Mouse (Mus musculus): ENCODE results near the gene Prpf38b. TPM values are rescaled to one million over a fixed set of nuclear protein-coding genes. Genes with fewer than 3 reads are reported as not detected.
"Not testable (repeated sequence)": the region's sequence is repeated elsewhere in the genome, so short reads cannot be mapped to it uniquely, and the experiment has no call there.

The Prpf38b gene
- polyA plus RNA-seq, 1 experiment = 73.9 TPM

GRCm38 (mm10) chr3:108879836-108880435, 31.6 kb downstream of the Prpf38b start:
- Histone ChIP-seq H3K4me3 (ENCODE audit: low read depth, low read length) (no peak overlapping the region), H3K36me3 (ENCODE audit: control insufficient read depth, insufficient read depth, low read length) (no peaks in the 10 kb centered on the region), H3K27me3 (ENCODE audit: control insufficient read depth, insufficient read depth, low read length) (no peaks in the 10 kb centered on the region), H3K4me1 (ENCODE audit: control insufficient read depth, insufficient read depth, insufficient read length, low read length) (peaks cover 5% of the 10 kb centered on the region; the same call in 1 of the 2 replicates), H3K27ac (ENCODE audit: insufficient read depth, low read depth, low read length) (peak overlapping the region; percentile 43; the same call in 1 of the 2 replicates)
- WGBS = 62% methylated on average over 5 of the region's 5 CpGs
- TF ChIP-seq CTCF (IDR thresholded peaks at IDR 0.05; ENCODE audit: extremely low read depth, insufficient read length, insufficient replicate concordance, low read depth, low read length) = no peak
- no peak for TF ChIP-seq POLR2A (IDR thresholded peaks at IDR 0.05; ENCODE audit: low read depth, low read length)

GRCm38 (mm10) chr3:108879129-108879528, 32.4 kb downstream of the Prpf38b start:
- 62% methylated on average over 2 of the region's 2 CpGs for WGBS
- Histone ChIP-seq H3K4me3 (ENCODE audit: low read depth, low read length) (no peak overlapping the region), H3K27ac (ENCODE audit: insufficient read depth, low read depth, low read length) (no peak overlapping the region), H3K27me3 (ENCODE audit: control insufficient read depth, insufficient read depth, low read length) (no peaks in the 10 kb centered on the region), H3K4me1 (ENCODE audit: control insufficient read depth, insufficient read depth, insufficient read length, low read length) (peaks cover 5% of the 10 kb centered on the region; the same call in 1 of the 2 replicates), H3K36me3 (ENCODE audit: control insufficient read depth, insufficient read depth, low read length) (no peaks in the 10 kb centered on the region)
- TF ChIP-seq POLR2A (IDR thresholded peaks at IDR 0.05; ENCODE audit: low read depth, low read length) = no peak
- no peak for TF ChIP-seq CTCF (IDR thresholded peaks at IDR 0.05; ENCODE audit: extremely low read depth, insufficient read length, insufficient replicate concordance, low read depth, low read length)

- no peak for TF ChIP-seq CTCF (IDR thresholded peaks at IDR 0.05; ENCODE audit: extremely low read depth, insufficient read length, insufficient replicate concordance, low read depth, low read length)
- no peak for TF ChIP-seq POLR2A (IDR thresholded peaks at IDR 0.05; ENCODE audit: low read depth, low read length)
- no peaks in the 10 kb centered on the region for H3K27me3 ChIP-seq (ENCODE audit: control insufficient read depth, insufficient read depth, low read length)
- H3K27ac ChIP-seq (ENCODE audit: insufficient read depth, low read depth, low read length) = no peak overlapping the region
- no peaks in the 10 kb centered on the region for H3K36me3 ChIP-seq (ENCODE audit: control insufficient read depth, insufficient read depth, low read length)
- no peak overlapping the region for H3K4me3 ChIP-seq (ENCODE audit: low read depth, low read length)
- WGBS = 77% methylated on average over 6 of the region's 6 CpGs
- H3K4me1 ChIP-seq (ENCODE audit: control insufficient read depth, insufficient read depth, insufficient read length, low read length) = no peaks in the 10 kb centered on the region
These were observed 40.9 kb downstream of the Prpf38b start for GRCm38 (mm10) chr3:108870631-108871030.

- Histone ChIP-seq H3K27ac (ENCODE audit: insufficient read depth, low read depth, low read length) (no peak overlapping the region), H3K4me3 (ENCODE audit: low read depth, low read length) (no peak overlapping the region), H3K27me3 (ENCODE audit: control insufficient read depth, insufficient read depth, low read length) (no peaks in the 10 kb centered on the region), H3K36me3 (ENCODE audit: control insufficient read depth, insufficient read depth, low read length) (no peaks in the 10 kb centered on the region), H3K4me1 (ENCODE audit: control insufficient read depth, insufficient read depth, insufficient read length, low read length) (no peaks in the 10 kb centered on the region)
- TF ChIP-seq POLR2A (IDR thresholded peaks at IDR 0.05; ENCODE audit: low read depth, low read length) (no peak), CTCF (IDR thresholded peaks at IDR 0.05; ENCODE audit: extremely low read depth, insufficient read length, insufficient replicate concordance, low read depth, low read length) (no peak)
- 90% methylated on average over 3 of the region's 3 CpGs for WGBS
These were observed 44.1 kb downstream of the Prpf38b start for GRCm38 (mm10) chr3:108867449-108867848.

- no peaks in the 10 kb centered on the region for H3K27me3 ChIP-seq (ENCODE audit: control insufficient read depth, insufficient read depth, low read length)
- H3K36me3 ChIP-seq (ENCODE audit: control insufficient read depth, insufficient read depth, low read length) = no peaks in the 10 kb centered on the region
- H3K4me3 ChIP-seq (ENCODE audit: low read depth, low read length) = no peak overlapping the region
- no peak overlapping the region for H3K27ac ChIP-seq (ENCODE audit: insufficient read depth, low read depth, low read length)
- 84% methylated on average over 3 of the region's 3 CpGs for WGBS
- TF ChIP-seq CTCF (IDR thresholded peaks at IDR 0.05; ENCODE audit: extremely low read depth, insufficient read length, insufficient replicate concordance, low read depth, low read length) = no peak
- TF ChIP-seq POLR2A (IDR thresholded peaks at IDR 0.05; ENCODE audit: low read depth, low read length) = no peak
- H3K4me1 ChIP-seq (ENCODE audit: control insufficient read depth, insufficient read depth, insufficient read length, low read length) = no peaks in the 10 kb centered on the region
These were observed 45.9 kb downstream of the Prpf38b start for GRCm38 (mm10) chr3:108865676-108866075.

GRCm38 (mm10) chr3:108865129-108865528, 46.4 kb downstream of the Prpf38b start:
- Histone ChIP-seq H3K4me3 (ENCODE audit: low read depth, low read length) (no peak overlapping the region), H3K27me3 (ENCODE audit: control insufficient read depth, insufficient read depth, low read length) (no peaks in the 10 kb centered on the region), H3K36me3 (ENCODE audit: control insufficient read depth, insufficient read depth, low read length) (no peaks in the 10 kb centered on the region), H3K27ac (ENCODE audit: insufficient read depth, low read depth, low read length) (no peak overlapping the region), H3K4me1 (ENCODE audit: control insufficient read depth, insufficient read depth, insufficient read length, low read length) (no peaks in the 10 kb centered on the region)
- WGBS = 38% methylated on average over 3 of the region's 3 CpGs
- TF ChIP-seq CTCF (IDR thresholded peaks at IDR 0.05; ENCODE audit: extremely low read depth, insufficient read length, insufficient replicate concordance, low read depth, low read length) (no peak), POLR2A (IDR thresholded peaks at IDR 0.05; ENCODE audit: low read depth, low read length) (no peak)

GRCm38 (mm10) chr3:108863091-108863490, 48.4 kb downstream of the Prpf38b start:
- H3K4me3 ChIP-seq (ENCODE audit: low read depth, low read length) = no peak overlapping the region
- WGBS = 82% methylated on average over 10 of the region's 10 CpGs
- H3K27ac ChIP-seq (ENCODE audit: insufficient read depth, low read depth, low read length) = no peak overlapping the region
- H3K27me3 ChIP-seq (ENCODE audit: control insufficient read depth, insufficient read depth, low read length) = no peaks in the 10 kb centered on the region
- H3K36me3 ChIP-seq (ENCODE audit: control insufficient read depth, insufficient read depth, low read length) = no peaks in the 10 kb centered on the region
- no peaks in the 10 kb centered on the region for H3K4me1 ChIP-seq (ENCODE audit: control insufficient read depth, insufficient read depth, insufficient read length, low read length)
- TF ChIP-seq CTCF (IDR thresholded peaks at IDR 0.05; ENCODE audit: extremely low read depth, insufficient read length, insufficient replicate concordance, low read depth, low read length) = no peak
- TF ChIP-seq POLR2A (IDR thresholded peaks at IDR 0.05; ENCODE audit: low read depth, low read length) = no peak

GRCm38 (mm10) chr3:108862282-108862681, 49.2 kb downstream of the Prpf38b start:
- not testable (repeated sequence) for H3K4me1 ChIP-seq (ENCODE audit: control insufficient read depth, insufficient read depth, insufficient read length, low read length); H3K27me3 ChIP-seq (ENCODE audit: control insufficient read depth, insufficient read depth, low read length); H3K27ac ChIP-seq (ENCODE audit: insufficient read depth, low read depth, low read length); H3K4me3 ChIP-seq (ENCODE audit: low read depth, low read length); H3K36me3 ChIP-seq (ENCODE audit: control insufficient read depth, insufficient read depth, low read length)
- WGBS = 81% methylated on average over 4 of the region's 4 CpGs
